Mouse (Mus musculus): Measurements from ENCODE around the gene Tgfb1i1. TPM values are rescaled to one million over a fixed set of nuclear protein-coding genes. Genes with fewer than 3 reads are reported as not detected.

Tgfb1i1 gene
- total RNA-seq, 2 experiments from 2014 or later, result 5.5 to 7.0 TPM

DNA sequence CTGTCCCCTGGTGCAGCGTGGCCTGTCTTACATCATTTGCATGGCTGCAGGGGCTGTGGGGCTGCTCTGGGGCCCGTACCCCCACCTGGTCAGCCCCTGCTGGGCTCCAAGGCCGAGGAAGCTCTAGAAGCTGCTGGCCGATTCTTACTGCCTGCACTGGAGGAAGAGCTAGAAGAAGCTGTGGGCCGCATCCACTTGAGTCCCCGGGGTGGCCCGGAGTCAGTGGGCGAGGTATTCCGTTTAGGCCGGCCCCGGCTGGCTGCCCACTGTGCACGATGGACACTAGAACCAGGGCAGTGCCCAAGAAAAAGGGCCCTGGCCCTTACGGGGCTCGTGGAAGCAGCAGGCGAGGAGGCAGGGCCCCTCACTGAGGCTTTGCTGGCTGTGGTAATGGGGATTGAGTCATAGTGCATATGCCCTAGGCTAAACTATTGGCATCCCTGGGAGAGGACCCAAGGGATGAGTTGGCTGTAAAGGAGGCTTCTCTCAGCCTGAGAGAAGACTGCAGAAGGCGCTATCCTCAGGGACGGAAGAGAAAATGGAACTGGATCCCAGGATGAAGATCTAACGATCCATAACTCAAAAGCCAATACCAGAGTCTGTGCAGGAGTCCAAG is 2.1 kb upstream of the Tgfb1i1 start:
- DNase-seq (ENCODE audit: low spot score), result no peak

DNA sequence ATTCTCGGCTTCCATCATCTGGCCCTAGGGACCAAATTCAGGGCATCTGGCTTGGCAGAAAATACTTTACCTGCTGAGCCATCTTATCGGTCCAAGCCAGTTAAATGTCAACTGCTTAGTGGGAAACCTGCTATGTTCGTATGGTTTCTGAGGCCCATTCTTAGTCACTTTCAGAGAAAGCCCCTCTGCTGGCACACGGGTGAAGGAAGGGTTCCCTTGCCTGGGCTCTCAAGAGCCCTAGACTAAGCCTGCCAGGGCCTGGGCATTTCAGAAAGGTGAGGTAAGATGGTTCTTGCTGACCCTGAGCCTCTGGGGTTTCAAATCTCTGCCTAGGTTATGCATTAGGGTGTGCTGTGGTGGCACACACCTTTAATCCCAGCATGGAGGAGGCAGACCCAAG is 1.1 kb upstream of the Tgfb1i1 start:
- DNase-seq (ENCODE audit: low spot score), result no peak

DNA sequence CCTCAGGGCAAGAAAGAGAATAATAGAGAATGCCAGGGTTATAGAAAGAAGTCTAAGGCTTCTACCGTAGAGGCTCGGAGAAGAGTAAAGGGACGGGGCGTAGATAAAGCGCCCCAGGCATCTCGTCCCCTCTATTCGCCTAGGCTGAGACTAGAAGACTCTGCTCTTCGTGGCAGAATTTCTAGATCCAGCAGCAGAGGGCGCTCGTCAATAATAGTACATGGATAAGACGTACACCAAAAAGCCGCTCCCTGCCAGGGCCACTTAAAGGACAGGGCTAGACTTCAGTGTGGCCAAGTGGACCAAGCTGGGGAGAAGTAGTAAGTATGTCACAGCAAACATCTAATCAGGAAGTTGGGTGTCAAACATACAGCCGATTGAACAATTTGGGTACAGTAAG is 831 bp downstream of the Tgfb1i1 start:
- DNase-seq (ENCODE audit: low spot score), result peak; percentile 88

DNA sequence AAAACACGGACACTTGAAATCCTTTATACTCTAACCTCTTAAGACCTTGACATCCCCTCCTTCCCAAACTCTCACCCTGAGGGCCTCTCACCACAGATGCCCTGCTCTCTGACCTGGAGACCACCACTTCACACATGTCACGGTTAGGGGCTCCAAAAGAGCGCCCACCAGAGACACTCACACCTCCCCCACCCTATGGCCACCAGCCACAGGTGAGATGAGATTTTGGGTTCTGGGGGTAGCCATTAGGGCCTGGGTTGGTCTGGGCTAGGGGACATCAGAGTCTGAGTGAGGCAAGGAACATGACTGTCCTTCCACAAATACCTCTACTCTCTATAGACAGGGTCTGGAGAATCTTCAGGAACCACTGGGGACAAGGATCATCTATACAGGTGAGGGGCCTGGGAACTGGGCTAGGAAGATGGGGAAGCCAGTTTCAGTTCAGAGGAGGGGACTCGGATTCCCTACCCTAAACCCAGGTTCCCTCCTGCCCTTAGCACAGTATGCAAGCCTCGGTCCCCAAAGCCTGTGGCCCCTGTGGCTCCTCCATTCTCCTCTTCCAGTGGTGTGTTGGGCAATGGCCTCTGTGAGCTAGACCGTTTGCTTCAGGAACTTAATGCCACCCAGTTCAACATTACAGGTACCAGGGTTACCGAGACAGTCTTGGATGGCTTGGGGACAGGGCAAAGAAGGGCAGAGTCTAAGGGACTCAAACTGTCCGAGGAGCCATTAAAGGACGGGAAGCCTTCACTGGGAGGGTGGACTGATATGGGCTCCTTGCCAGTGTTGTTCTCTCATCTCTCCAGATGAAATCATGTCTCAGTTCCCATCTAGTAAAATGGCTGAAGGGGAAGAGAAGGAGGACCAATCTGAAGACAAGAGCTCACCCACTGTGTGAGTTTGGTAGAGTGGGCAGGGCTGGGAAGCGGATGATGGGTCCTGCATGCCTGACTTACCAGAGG is 1.8 kb downstream of the Tgfb1i1 start:
- DNase-seq (ENCODE audit: low spot score), result no peak

DNA sequence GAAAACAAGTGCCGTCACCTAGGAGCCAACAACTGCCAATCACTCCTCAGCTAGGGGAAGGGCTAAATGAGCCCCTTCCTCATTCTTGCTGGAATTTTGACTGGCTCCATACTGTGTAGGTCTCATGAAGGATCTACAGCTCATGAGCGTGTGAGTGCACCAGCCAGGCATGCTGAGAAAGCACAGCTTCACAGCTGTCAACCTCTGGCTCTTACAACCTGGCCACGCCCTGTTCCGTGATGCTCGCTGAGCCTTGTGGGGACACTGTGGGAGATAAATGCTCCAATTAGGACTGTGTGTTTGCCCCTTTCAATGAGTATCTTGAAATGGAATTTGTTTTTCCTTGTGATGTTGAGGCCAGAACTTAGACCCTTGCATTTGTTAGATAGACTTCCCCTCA is 3.4 kb downstream of the Tgfb1i1 start:
- no peak for DNase-seq (ENCODE audit: low spot score)

DNA sequence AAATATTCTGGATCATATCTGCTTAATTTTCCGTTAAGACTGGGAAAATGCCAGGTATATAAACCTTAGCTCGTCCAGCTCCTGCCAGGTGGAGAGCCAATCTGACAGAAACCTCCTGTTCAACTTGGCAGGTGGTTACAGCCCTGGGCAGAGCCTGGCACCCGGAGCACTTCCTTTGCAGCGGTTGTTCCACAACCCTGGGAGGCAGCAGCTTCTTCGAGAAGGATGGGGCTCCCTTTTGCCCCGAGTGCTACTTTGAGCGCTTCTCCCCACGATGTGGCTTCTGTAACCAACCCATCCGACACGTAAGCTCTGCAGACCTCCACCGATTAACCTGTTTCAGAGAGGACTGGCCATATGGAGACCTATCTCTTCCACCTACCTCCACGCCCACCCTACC is 5.3 kb downstream of the Tgfb1i1 start:
- DNase-seq (ENCODE audit: low spot score), result no peak

DNA sequence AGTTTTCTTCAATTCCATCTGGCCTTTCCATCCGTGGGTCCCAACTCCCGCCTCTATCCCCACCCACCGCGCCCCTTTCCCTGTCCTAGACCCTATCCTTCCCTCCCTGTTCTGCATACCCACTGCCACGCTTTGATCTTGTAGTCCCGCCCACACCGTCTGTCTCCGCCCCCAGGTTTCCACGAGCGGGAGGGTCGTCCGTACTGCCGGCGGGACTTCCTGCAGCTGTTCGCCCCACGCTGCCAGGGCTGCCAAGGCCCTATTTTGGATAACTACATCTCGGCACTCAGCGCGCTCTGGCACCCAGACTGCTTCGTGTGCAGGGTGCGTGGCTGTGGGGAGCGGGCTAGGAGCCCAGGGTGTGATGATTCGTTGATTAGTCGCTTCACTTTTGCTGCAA is 6.0 kb downstream of the Tgfb1i1 start:
- no peak for DNase-seq (ENCODE audit: low spot score)

DNA sequence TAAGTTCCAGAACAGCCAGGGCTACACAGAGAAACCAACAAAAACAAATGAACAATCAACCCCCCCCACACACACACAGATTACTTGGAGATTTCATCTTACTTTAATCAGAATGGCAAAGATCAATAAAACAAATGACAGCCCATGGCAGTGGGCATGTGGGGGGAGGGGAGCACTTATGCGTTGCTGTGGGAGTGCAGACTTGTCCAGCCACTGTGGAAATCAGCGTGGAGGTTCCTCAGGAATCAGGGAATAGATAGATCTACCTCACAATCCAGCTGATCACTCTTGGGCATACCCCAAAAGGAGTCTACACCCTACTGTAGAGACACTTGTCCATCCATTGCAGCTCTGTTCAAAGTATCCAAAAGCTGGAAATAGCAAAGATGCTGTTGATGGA is 8.4 kb downstream of the Tgfb1i1 start:
- no peak for DNase-seq (ENCODE audit: low spot score)

DNA sequence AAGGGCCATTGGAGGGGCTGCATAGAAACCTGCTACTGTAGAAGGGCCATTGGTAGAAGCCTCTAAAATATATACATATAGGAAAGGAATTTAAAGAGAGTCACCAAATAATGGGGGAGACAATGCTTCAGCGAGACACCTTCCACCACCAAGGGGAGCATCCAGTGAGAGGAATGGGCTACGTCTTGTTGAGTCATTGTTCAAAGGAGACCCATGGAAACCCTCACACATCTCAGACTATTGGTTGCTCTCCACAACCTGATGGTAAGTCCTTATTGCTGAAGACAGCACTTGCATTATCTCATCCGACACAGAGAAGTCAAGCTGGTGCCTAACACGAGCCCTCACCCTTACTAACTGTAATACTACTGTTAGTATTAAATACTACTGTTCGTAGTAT is 9.1 kb downstream of the Tgfb1i1 start:
- no peak for DNase-seq (ENCODE audit: low spot score)

DNA sequence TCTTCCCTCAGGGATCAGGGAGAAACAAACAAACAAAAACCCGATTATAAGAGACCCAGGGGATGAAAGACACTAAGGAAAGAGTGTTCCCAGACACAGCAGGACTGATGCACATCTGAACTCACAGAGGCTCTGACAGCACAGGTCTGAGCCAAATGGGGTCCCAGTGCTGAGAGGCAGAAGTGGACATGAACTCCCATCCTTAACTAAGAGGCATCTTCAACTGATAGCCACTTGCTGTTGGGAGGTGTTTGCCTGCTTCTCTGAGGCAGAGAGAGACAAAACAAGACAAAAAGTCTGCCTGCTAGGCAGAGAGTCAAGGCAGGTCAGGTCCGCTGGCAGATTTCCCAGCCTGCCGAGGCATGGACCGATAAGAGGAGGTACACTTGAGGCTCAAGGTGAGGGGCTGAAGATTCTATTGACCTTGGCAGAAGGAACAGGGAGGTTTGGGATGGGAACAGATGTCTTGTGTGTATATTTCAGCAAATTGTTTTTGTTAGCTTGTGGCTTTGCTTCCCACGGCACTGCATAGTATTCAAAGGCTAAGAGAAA is 10.2 kb downstream of the Tgfb1i1 start:
- DNase-seq (ENCODE audit: low spot score), result no peak

DNA sequence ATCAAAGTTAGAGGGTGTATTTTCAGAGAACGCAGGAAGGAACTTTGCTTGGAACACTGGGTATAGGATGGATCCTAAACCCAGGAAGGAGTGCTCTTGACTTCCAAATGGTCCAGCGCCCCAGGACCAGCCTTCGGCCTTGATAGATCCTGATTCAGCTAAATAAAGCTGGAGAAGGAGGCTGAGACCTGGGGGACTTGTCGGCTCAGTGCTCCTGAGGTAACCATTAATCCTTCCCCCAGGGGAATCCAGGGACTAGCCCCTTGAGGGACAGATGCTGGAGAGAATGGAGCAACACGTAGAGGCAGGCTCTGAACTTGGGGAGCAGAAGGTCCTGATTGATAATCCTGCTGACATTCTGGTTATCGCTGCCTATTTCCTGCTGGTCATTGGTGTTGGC is 18.8 kb downstream of the Tgfb1i1 start, which contains the start of gene Slc5a2:
Slc5a2 (plus strand) TSS at position 247 of the 400 bp plus-strand sequence.
- no peak for DNase-seq (ENCODE audit: low spot score)

DNA sequence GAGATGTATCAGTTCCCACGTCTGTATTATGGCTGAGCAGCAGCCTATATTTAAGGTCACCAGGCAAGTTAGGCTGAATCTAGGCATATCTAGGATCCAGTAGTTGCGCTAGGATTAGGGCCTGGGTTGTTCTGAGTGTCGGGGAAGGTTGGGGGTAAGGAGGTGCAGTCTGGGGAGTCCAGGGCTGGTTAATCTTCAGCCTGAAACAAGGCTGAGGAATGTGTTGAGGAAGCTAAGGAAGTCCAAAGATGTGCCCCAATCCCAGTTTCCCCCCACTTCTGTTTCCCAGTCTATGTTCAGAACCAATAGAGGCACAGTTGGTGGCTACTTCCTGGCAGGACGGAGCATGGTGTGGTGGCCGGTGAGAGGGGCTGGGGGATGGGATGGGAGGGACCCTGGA is 19.4 kb downstream of the Tgfb1i1 start:
- no peak for DNase-seq (ENCODE audit: low spot score)

DNA sequence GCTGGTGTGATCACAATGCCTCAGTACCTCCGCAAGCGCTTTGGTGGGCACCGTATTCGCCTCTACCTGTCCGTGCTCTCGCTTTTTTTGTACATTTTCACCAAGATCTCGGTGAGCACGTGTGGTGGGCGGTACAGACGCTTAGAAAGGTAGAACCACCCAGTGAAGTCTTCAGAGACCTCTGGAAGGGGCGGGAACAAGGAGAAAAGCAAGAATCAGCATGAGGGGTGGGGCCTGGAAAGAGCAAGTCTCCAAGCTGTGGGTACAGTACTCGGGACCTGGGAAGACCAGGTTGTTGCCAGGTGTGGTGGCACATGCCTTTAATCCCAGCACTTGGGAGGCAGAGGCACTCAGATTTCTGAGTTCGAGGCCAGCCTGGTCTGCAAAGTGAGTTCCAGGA is 20.8 kb downstream of the Tgfb1i1 start:
- DNase-seq (ENCODE audit: low spot score), result no peak

DNA sequence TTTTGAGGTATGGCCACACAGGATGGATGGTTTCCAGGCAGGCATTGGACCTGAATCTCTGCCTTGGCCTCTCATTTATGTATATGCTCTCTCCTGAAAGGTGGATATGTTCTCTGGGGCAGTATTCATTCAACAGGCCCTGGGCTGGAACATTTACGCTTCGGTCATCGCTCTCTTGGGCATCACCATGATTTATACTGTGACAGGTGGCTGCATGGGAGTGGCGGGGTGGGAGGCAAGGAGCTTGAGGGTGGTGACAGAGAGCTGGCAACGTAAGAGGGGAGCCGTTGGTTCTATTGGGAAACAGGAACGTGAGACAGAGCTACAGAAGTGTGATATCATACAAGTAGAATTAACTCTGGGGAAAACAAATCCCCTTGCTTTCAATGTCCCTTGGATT is 21.2 kb downstream of the Tgfb1i1 start:
- DNase-seq (ENCODE audit: low spot score), result peak; percentile 42

DNA sequence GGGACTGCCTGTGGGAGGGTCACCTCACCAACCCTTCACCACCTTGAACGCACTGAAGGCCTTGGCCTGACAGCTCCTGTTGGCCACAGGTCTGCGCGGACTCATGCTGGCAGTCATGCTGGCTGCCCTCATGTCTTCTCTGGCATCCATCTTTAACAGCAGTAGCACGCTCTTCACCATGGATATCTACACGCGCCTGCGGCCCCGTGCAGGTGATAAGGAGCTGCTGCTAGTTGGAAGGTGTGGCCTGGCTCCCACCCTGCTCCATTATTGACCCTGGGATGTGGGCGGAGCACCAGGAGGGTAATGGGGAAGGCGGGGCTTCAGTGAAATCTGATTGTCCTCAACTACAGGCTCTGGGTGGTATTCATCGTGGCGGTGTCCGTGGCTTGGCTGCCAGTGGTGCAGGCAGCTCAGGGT is 23.8 kb downstream of the Tgfb1i1 start:
- DNase-seq (ENCODE audit: low spot score), result no peak

DNA sequence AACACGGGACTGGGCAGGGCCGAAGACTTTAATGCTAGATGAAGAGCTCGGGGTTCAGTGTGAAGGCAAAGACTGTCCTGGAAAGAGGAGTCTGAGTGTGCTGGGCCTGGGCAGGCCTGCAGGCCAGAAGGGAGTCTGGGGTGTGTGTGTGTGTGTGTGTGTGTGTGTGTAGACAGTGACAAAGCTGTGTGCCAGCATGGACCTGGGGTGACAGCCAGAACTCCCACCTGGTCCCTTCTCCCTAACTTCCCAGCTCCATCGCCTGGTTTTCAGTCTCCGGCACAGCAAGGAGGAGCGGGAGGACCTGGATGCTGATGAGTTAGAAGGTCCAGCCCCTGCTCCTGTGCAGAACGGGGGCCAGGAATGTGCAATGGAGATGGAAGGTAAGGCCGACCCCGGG is 24.9 kb downstream of the Tgfb1i1 start:
- DNase-seq (ENCODE audit: low spot score), result no peak

DNA sequence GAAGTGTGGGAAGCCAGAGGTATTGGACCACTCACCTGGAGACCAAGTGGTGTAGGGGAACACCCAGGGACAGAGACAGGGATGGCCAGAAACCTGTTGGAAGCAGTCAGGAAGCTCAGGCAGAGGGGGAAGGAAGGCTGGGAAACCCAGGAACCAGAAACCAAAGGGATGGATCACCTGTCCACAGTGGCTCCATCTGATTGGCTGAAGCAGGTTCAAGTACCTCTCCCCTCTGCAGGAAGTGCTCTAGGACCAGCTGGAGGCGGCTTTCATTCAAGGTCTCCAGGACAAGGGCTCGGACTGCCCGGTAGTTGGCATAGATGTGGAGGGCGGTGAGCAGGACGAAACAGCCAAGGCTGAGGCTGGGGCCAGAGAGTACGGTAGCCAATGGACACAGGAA is 29.4 kb downstream of the Tgfb1i1 start:
- no peak for DNase-seq (ENCODE audit: low spot score)

DNA sequence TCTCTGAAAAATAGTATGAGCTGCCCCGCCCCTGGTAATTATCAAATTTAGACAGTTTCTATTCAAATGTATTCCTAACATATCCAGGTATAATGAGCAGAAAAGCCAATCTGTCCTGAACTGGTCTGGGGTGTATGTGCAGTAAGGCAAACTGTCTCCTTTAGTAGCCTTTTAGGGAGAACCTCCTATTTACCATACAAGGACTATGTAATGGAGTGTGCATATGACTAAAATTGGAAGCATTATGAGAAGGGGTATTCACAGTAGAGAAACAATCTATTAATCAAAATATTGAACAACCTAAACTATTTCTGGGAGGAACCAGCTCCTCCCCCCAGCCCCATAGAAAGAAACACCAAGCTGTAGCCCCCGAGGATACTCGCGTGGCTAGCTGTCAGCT is 33.1 kb downstream of the Tgfb1i1 start:
- no peak for DNase-seq (ENCODE audit: low spot score)

DNA sequence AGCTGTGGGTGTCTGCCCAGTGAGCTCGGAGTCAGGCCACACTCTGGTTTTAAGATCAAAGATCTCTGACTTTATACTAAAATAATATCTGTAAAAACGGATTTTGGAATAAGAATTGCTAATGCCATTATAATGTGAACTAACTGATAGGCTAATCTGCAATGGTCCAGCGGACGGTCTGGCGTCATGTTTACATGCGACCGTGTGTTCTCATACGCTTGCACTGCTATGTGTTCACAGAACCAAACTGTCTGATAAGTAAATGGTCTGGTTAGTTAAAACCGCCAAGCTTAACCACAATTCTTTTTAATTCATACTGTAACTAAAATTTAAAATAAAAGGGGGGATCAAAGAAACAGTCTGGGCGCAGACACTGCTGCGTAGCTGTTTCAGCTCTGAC is 35.2 kb downstream of the Tgfb1i1 start:
- DNase-seq (ENCODE audit: low spot score), result no peak

DNA sequence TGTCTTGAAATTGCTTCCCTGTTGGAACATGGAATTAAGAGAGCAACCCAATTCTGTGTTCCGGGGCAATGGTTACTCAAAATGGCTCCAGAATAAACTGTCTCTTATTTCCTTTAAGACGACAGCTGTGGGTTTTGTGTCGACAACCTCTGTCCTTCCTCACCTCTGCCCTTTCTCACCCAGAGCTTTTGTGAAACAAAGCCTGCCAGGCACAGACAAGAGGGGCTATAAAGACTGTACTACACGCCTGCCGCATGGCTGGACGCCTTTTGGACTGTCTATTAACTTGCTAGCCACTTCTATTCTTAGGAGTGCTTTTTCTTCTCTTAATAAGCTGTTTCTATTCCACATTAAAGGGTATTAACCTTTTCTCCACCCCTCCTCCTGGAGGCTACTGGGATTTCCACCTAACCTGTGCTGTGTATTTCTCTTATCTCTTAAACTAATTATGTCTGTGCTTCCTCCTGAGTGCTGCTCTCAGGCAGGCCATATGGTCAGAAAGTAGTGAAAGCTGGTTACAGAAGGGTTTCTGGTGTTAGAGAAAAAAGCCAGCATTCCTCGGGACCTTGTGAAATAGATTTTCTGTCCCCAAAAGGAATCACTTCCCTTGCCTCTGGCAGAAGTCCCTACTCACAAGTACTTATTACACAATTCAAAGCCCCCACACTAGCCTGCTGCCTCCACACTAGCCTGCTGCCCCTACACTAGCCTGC is 36.1 kb downstream of the Tgfb1i1 start:
- no peak for DNase-seq (ENCODE audit: low spot score)

DNA sequence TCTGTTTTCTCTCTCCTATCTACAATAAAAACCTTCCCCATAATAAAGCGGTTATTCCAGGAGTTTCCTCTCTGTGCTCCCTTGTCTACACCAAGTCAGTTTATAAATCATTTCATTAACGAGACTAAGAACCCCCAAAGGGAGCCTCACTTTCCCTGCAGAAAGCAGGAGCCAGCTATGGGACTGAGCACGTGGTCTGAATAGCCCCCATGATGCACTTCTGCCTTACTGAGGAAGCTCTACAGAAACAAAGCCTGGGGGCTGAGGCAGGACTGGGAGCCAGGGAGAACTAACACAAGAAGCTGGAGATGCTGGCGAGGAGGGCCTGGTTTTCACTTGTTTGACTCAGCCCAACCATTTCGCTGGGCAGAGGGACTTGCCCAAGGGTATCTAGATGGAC is 37.4 kb downstream of the Tgfb1i1 start:
- no peak for DNase-seq (ENCODE audit: low spot score)

DNA sequence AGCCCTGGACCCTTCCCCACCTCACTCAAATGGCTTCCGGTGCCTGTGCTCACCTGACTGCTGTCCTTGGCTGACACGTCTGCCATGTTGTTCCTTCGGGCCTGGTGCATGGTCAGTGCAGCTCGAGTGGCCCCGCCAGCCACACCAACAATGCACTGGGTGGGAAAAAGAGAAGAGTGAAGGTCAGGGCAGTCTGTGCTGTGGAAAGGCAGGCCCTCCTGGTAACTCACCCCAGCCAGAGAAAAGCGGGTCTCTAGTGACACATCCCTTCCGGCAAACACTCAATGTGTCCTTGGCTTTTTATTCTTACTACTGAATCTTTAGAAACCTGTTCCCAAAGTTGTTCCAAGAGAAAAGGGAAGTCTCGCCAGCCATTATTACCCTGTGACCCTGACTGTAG is 38.4 kb downstream of the Tgfb1i1 start:
- DNase-seq (ENCODE audit: low spot score), result no peak
